Mouse (Mus musculus) CD4-positive, CD25-positive, alpha-beta regulatory T cell, adult 2 months (primary cell): ENCODE data around the gene Edc3.
"Not testable (repeated sequence)": the region's sequence is repeated elsewhere in the genome, so short reads cannot be mapped to it uniquely, and the experiment has no call there.

Experiments used
- DNase-seq: peaks from one replicate; pipeline ENCODE4 v3.0.0-alpha.2; 2012; ENCODE audit warnings: low read depth, low spot score

Gene Edc3

DNA sequence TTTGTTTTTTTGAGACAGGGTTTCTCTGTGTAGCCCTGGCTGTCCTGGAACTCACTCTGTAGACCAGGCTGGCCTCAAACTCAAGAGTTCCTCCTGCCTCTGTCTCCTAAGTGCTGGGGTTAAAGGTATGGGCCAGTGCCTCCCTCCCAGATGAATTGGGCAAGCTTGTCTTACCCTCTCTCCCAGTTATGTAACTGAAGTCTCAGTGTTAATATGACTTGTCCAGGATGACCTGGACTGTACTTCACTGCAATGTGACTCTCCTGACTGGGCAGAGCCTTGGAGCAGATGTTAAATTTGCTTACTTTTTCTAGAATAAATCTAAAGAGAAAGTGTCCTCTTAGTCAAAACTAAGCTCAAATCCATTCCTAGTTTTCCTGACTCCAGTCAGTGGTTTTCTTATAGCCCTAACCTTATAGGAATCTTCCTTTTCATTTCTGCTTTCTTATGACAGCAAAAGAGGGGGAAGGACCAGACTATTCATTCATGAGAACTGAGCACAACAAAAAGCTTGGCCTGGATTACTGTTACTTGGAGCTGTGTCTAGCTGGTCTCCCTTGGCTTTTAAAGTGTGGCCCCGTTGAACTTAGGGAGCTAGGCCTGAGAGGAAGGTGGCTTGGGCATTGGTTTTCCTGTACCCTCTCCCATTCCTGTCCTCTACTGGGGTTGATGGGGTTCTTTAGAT, 9.7 kb upstream of the Edc3 start:
- DNase-seq: no peak

DNA sequence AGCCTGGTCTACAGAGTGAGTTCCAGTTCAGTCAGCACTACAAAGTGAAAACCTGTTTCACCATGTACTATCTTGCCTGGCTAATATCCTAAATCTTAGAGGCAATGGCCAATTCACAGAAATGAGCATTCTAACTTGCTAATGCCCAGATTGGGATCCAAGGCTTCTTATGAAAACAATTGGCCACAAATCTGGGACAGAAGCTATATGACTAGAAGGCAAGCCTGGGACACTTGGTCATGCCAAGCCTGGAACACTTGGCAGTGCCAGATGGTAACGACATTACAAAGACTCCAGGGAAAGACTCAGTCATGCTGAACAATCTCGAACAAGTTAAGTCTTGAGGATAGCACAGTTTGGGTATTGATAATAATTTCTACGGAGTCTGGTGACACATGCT, 1.8 kb upstream of the Edc3 start:
- no peak for DNase-seq

DNA sequence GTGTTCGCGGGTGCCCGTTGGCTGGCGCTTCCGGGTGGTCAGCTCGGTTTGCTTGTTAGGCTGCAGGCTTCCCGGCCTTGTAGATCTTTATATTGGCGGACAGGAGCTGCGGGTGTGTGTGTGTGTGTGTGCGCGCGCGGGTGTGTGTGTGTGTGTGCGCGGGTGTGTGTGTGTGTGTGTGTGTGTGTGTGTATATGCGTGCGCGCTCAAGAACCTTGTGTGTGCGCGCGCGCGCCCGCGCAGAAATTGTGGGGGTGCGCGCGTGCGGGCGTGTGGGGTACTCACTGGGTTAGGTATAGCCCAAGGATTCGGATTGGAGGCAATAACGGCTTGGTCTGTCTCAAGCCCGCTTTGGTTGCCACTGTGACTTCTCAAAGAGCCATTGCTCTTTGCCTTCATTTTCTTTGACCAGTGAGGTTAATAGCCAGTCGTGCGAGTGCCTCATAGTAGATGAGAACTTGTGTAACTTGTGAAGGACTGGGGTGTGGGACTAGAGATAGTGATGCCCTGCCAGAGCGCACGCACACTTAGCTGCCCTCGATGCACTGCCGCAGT, 457 bp downstream of the Edc3 start:
- peak; percentile 59 for DNase-seq

DNA sequence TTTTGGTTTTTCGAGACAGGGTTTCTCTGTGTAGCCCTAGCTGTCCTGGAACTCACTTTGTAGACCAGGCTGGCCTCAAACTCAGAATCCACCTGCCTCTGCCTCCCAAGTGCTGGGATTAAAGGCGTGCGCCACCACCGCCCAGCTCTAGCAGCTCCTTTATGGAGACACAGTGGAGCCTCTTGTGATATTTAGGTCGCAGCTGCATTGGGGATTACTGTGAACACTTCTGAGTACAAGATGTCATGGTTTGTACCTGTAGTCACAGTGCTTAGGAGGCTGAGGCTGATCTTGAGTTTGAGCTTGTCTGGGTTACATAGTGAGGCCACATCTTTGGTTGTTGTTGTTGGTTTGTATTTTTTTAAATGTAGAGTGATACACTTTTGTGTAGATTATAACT, 1.9 kb downstream of the Edc3 start:
- DNase-seq: not testable (repeated sequence)

DNA sequence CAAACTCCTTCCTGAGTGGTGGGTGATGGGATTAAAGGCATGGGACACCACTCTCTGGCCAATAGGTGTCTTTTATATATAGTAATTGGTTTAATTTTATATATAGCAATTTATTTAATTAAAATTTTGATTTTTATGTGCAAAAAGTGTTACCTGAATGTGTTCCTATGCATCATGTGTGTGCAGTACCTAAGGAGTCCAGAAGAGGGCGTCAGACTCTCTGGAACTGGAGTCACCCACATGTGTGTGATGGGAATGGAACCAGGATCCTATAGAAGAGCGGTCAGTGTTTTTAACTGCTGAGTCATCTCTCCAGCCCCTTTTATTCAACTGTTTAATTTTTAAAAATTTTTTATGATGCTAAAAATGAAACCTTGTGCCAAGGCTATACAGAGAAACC, 3.9 kb downstream of the Edc3 start:
- DNase-seq: peak; percentile 45

DNA sequence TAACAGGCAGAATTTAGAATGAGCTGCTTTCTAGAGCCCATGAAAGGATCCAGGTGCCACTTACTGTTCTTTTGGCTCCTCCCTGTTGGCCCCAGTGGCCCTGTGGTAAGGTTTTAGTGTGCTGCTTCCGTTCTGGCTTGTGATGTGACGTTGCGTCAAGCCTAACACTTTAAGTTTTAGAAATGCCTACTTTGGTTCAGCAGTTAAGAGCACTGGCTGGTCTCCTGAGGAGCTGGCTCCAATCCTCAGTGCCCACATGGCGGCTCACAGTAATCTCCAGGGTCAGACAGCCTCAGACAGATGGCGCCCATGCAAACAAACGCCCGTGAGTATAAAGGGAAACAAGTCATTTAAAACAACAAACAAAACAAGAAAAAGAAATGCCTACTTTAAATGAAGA, 10.1 kb downstream of the Edc3 start:
- DNase-seq: no peak

DNA sequence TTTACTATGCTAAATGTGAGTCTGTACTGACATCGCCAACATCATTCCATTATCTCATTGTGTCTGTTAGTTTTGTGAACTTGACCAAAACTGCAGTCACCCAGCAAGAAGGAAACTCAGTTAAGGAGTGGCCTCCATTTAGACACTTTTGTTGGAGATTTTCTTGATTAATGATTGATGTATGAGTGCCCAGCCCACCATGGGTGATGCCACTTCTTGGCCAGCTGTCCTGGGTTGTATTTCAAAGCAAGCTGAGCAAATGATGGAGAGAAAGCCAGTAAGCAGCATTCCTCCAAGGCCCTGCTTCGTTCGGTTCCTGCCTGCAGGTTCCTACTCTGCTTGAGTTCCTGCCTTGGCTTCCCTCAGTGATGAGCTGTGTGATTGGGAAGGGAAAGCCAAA, 12.4 kb downstream of the Edc3 start:
- DNase-seq: no peak

DNA sequence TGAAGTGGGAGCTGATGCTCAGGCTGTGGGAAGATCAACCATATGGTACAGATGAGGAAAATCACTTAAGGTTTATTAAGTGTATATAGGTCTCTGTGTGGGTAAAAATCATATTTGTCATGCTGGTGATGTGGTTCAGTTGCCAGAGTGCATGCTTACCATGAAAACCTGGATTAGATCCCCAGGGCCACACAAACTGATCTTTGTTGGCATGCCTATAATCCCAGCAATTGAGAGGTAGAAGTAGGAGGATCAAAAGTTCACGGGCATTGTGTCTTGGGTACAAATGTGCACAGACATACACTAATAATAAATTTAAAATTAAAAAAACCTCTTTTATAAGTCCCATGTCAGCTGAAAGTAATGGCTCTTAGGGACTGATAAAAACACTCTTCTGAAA, 14.0 kb downstream of the Edc3 start:
- DNase-seq: no peak

DNA sequence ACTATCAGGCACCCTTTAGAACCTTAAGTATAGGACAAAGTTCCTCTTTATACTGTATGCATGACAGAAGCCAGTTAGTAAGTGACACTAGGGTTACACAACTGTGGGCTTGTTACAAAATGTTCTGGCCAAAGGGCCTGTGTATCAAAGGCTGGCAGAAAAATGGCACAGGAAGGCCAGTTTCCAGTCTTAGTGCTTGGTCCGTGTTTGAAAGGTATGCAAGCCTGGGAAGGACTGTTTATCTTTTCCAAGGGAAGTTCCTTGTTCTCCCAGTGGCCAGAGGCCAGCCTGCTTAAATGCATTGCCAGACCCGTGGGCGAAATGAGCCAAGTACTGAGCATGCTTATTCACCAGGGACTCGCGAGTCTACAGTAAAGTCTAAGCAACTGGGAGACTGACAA, 15.0 kb downstream of the Edc3 start:
- DNase-seq: no peak

DNA sequence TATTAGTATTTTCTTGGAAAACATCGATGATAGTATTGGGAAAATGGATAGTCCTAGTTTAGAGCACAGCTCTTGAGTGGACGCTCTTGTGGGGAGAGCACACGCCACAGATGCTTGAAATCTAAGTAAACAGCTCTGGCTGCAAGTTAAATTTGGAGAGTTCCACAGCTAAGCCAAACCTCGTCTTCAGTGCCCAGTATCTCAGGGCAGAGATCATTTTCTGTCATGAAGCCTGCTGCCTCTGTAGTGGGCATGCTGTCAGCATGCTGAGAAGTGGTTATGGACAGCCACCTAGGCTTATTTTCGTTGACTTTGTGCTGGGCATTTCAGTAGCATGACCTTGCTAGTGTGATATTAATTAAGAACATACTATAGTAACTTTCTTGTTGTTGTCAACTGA, 15.5 kb downstream of the Edc3 start:
- DNase-seq: no peak

DNA sequence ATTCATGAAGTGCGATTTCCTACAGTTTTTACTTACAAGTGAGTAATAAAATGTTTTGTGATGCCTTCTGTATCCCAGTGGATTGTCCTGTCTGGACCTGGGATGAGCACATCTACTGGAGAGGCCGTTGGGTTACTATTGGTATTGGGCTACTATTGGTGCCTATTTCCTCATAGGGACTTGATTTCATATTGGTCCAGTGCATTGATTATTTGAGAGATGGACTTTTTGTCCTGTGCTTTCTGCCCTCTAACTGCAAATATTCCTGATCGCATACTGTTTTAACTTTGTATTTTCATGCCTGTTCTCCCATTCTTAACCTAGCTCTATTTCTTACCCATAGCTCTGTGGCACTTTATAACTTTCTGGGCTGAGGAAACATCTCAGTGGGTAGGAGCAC, 16.4 kb downstream of the Edc3 start:
- no peak for DNase-seq

DNA sequence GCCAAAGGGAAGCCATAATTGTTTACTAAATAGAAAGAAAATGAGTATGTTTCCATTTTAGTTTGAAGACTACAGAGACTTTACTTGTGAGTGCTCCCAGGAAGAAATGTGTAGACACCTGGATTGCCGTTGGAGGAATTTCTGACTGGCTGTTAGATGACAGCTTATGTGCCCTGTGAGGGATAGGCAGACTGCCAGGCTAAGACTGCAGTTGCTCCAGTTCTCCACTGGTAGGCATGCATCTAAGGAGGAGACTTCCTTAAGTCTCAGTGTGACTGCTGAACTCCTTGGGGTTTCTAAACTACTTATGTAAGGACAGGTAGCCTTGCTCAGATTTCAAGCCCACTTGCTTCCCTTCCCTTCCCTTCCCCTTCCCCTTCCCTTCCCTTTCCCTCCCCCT, 20.0 kb downstream of the Edc3 start:
- DNase-seq: peak; percentile 21

DNA sequence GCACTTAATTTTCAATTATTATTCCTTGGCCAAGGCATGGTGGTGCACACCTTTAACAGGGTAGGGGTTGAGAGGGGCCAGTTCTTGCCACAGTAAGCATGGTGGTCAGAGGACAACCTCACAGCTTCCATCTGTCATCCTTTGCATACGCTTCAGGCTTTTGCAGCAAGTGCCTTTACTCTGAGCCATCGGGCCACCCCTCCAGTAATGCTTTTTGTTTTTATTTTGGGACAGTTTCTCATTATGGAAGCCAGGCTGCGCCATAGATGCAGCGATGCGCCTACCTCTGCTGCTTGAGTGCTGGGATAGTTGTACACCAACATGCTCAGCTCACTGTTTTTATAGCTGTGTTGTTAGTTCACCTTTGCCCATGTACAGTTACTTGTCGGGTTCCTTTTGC, 25.3 kb downstream of the Edc3 start:
- DNase-seq: no peak

DNA sequence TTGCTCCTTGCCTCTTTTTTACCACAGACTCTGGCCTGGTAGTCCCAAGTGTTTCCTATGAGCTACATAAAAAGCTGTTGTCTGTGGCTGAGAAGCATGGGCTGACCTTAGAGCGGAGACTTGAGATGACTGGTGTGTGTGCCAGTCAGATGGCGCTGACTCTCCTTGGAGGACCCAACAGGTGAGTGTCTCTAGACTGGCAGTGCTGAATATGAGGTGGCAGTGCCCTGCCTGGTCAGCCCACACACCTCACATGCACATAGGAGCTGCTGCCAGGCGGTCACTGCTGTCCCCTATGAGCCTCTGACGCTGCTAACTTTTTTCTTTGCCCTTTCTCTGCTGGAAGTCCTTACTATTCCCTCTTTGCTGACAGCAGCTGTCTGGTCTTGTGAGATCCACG, 31.5 kb downstream of the Edc3 start:
- no peak for DNase-seq

DNA sequence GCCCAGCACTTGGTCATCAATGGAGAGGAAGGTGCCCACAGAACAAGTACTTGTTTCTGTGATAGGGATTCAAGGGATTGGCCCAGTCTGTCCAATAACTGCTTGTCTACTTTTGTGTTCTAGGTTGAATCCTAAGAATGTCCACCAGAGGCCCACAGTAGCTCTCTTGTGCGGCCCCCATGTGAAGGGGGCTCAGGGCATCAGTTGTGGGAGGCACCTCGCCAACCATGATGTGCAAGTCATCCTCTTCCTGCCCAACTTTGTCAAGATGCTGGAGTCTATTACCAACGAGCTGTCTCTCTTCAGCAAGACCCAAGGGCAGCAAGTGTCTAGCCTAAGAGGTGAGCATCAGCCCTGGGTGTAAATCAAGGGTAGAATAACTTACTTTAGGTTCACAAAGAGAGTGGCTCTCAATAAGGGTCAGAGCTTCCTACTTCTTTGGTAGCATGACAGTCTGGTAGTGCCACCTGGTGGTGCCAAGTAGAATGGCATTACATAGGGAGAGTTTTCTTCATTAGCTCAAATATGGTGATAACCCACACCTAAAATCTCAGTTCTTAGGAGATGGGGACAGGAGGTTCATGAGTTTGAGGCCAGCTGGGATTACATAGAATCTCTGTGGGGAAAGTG, 36.2 kb downstream of the Edc3 start:
- DNase-seq: peak; percentile 86

DNA sequence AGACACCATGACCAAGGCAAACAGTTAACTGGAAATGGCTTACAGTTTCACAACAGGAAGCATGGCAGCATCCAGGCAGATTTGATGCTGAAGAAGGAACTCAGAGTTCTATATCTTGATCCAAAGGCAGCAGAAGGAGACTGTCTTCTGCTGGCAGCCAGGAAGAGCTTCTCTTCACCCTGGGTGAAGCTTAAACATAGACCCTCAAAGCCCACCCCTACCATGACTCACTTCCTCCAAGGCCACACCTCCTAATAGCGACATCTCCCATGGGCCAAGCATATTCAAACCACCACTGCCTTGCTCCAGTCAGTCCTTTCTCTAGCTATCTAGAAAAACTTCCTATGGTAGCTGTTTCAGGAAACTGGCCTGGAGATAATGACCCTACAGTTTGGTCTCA, 38.7 kb downstream of the Edc3 start:
- DNase-seq: no peak

DNA sequence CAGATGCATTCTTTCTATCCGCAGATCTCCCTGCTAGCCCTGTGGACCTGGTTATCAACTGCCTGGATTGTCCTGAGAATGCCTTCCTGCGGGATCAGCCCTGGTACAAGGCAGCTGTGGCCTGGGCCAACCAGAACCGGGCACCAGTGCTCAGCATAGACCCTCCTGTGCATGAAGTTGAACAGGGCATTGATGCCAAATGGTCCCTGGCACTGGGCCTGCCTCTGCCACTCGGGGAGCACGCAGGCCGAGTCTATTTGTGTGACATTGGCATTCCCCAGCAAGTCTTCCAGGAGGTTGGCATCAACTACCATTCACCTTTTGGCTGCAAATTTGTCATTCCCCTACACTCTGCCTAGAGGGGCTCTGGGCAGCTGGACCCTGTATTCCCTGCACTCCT, 39.8 kb downstream of the Edc3 start:
- DNase-seq: no peak

DNA sequence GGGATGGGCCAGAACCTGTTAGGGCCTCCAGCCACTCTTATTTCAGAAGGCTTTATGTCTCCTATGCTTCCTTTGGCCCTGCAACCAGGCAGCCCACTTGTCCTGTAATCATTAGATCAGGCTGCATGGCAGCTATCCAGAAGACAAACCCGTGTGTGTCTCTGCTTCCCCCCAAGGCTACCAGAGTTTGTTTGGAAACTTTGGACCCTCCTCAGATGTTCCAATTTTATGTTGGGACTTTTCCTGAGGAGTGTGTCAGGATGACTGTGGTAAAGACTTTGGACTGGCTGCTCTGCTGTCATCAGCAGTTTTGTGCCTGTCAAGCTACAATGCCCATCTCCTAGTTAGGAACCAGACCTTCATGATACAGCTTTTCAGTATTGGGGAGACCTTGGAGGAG, 40.5 kb downstream of the Edc3 start:
- no peak for DNase-seq

DNA sequence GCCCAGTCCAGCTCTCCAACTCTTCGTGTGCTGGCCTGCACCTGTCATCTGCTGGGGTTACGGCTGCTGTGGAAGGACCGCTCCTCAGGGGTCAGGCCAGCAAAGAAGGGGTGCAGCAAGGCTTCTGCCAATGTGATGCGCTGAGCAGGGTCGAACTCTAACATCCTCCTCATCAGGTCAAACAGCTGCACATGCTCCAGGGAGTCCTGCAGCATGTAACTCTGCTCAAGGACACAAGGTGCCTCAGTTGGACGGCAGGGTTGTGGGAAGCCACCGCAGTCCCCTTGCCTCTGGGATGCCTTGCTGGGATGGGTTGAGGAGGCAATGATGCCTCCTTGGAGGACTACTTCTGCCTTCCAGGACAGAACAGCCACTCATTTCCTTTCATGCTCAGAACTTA, 42.6 kb downstream of the Edc3 start:
- DNase-seq: no peak

DNA sequence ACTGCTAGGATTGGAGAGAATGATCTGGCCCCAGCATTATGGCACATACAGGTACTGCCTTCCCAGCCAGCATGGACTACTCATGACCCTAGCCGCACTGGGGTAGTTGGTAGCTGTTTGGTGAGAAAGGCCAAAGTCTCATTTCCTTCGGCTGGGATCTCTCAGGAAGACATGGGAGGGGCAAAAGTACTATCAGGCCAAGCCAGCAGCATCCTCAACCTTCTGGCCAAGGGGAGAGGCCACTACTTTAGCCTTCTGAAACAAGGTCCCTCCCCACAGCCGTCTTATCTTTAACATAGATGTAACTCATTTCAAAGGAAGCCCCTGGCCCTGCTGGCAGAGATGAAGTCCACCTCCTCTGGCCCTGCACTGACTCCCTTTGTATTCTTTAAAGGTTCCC, 49.2 kb downstream of the Edc3 start:
- DNase-seq: no peak

DNA sequence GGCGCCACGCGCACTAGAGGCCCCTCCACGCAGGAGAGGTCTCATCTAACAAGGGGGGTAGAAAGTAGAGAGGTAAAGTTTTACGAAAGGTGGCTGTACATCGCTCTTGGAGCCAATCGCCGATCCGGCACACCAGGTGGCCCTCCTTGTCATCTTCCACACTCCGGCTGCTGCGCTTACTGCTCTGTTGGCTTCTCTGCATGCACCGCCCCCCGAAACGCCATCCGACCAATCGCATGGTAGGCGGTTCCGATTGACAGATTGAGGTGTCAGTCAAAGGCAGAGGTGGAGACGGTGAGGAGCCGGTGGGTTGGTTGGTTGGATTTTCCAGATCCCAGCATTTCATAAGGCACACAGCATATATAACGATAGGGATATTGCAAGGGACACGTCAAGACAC, 50.2 kb downstream of the Edc3 start:
- no peak for DNase-seq

DNA sequence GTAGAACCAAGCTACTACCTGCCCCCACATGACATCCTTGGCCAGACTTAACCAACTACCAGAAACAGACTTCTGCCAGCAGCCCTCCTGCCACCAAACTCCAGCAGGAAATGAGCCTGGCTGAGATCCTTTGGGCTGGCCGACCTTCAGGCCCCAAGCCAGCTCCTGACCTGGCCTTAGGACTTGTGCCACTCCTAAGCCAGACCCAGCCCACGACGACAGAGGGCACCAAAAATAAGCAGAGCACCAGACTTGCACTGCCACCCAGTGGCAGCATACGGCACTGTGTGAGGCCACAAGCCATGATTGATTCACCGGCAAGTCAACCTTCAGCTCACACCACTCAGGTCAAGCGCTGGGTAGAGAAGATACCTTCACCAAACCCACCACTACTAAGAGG, 50.9 kb downstream of the Edc3 start:
- peak; percentile 83 for DNase-seq

DNA sequence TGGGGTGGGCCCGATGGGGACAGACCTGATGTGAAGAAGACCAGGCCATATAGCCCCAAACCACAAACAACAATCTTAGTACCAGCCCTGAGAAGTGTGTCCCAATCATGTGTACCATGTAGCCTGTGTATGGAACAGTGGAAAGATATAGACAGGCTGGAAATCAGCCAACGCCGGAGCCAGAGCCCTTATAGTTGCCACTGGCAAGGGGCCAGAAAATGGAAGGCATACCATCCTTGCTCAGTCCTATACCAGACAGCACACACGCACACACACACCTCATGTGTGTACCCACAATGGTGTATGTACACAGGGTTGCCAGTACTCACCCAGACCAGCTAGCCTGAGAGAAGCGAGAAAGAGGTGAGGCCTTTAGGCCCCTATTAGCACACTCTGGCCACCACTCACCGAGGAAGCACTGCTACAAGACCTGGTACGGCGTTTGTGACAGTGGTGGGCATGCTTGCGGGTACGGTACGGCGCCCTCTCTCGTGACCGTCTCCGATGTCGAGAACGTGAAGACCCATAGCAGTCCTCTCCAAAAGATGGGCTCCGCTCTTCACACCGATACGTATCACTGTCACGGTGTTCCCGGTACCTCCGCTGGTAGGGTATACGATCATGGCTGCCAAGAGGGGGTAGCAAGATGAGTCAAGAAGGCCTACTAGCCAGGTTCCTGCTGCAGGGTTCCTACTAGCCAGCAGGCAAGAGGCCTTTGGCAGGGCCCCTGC, 52.2 kb downstream of the Edc3 start:
- DNase-seq: no peak
